Mouse (Mus musculus): ENCODE measurements around the gene C1qtnf7.

DNA sequence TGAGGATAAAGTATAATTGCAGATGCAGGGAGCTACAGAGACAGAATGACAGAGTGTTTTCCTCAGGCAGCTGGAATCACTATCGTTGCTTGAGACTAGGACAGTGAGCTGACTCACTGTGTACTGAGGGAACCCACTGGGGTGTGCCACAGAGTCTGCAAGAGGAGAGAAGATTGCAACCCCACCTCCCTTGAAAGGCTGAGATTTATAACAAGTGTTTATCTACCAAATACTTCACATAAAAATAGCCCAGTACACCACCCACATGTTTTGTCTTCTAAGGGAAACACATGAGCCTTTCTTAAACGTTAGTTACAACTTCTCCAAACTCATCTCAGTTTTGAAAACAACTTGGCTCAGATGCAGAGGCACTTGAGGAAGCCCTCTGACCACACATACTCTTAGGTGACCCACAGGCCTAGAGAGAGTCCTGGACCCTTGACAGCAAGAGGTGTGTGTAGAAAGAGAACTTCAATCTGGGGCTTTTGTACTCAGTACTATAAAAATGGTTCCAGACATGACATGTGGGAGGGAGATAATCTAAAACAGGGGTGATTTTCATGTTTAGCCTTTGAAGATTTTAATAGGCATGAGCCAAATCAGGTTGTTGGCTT lies 46.4 kb downstream of the C1qtnf7 start:
- no peak for TF ChIP-seq CTCF (IDR thresholded peaks at IDR 0.05; ENCODE audit: control insufficient read depth, insufficient read depth, insufficient read length)
- TF ChIP-seq USF1 (IDR thresholded peaks at IDR 0.05; ENCODE audit: low read depth) = no peak
- TF ChIP-seq MAX (IDR thresholded peaks at IDR 0.05) = no peak
- TF ChIP-seq MYOG (IDR thresholded peaks at IDR 0.05; ENCODE audit: control insufficient read depth, extremely low read depth, insufficient read length) = no peak
- no peak for TF ChIP-seq MYOD1 (IDR thresholded peaks at IDR 0.05; ENCODE audit: control insufficient read depth, insufficient read length, low read depth)
- no peak for TF ChIP-seq FOSL1 (IDR thresholded peaks at IDR 0.05; ENCODE audit: insufficient read depth, low read length, poor library complexity, severe bottlenecking)
- no peak for TF ChIP-seq CEBPB (IDR thresholded peaks at IDR 0.05; ENCODE audit: low read depth)
